Mouse (Mus musculus) G1E (cell line): ENCODE data around the gene Gm29289. TPM values are rescaled to one million over a fixed set of nuclear protein-coding genes. Genes with fewer than 3 reads are reported as not detected.
"Not testable (repeated sequence)": the region's sequence is repeated elsewhere in the genome, so short reads cannot be mapped to it uniquely, and the experiment has no call there.

ENCODE experiments used
- ATAC-seq: 2 replicates; pipeline ENCODE4 v1.8.0; 2016; ENCODE audit warnings: mild to moderate bottlenecking; ENCODE audit not compliant: insufficient number of reproducible peaks, poor library complexity, low FRiP score, severe bottlenecking; ENCODE audit errors: extremely low read depth
- DNase-seq: peaks from one replicate; pipeline ENCODE4 v3.0.0; 2012; ENCODE audit warnings: low spot score
- H3K27me3 ChIP-seq: 2 replicates; pipeline ENCODE4 v1.6.1; 2012; ENCODE audit warnings: mild to moderate bottlenecking, low read length, inconsistent platforms; ENCODE audit not compliant: insufficient read depth
- H3K36me3 ChIP-seq: replicated peaks from 2 replicates; pipeline ENCODE3; 2012; ENCODE audit warnings: mild to moderate bottlenecking, inconsistent platforms
- H3K4me1 ChIP-seq: 2 replicates; pipeline ENCODE4 v1.6.1; 2012; ENCODE audit warnings: low read depth, low read length, inconsistent platforms, mixed read lengths; ENCODE audit not compliant: insufficient read depth
- H3K4me3 ChIP-seq: 2 replicates; pipeline ENCODE4 v1.5.1; 2012; ENCODE audit warnings: low read depth, mild to moderate bottlenecking, inconsistent platforms, low read length, moderate library complexity, mixed read lengths
- H3K9me3 ChIP-seq: replicated peaks from 2 replicates; pipeline ENCODE4 v1.6.1; 2012; ENCODE audit warnings: inconsistent platforms
- polyA plus RNA-seq: library from polyadenylated mRNA; stranded (reverse); fragments of >175 nt; gene quantifications from 2 replicates; pipeline ENCODE4 v1.2.3, GENCODE M21; 2012
- total RNA-seq, 2 experiments: library from RNA; stranded (forward) in 1 of 2; stranded (reverse) in 1 of 2; fragments of 200-1000 nt in 1 of 2; fragments of >200 nt in 1 of 2; fragmentation: Nextera tagmentation in 1 of 2; gene quantifications; 2 replicates each; pipeline ENCODE4 v1.2.3; 2014 to 2017

The Gm29289 gene
- total RNA-seq (2014; fragmentation: Nextera tagmentation) (not detected in 2 replicates), total RNA-seq (2017) (not detected in 2 replicates), polyA plus RNA-seq (not detected in 2 replicates)

GRCm38 (mm10) chrY:2932282-2932681 lies at the start of gene Gm29289:
Gene Gm29289, plus strand, starts transcription at chrY:2932582.
- ATAC-seq, H3K4me3 ChIP-seq, H3K27me3 ChIP-seq, H3K36me3 ChIP-seq, DNase-seq, H3K9me3 ChIP-seq, H3K4me1 ChIP-seq: not testable (repeated sequence)

GRCm38 (mm10) chrY:2900689-2901088 lies 31.7 kb upstream of the Gm29289 start, which contains the start of gene Gm10352:
Gene Gm10352, plus strand, starts transcription at chrY:2900989.
- not testable (repeated sequence) for ATAC-seq, H3K9me3 ChIP-seq, H3K4me3 ChIP-seq, H3K27me3 ChIP-seq, H3K36me3 ChIP-seq, DNase-seq, H3K4me1 ChIP-seq

Other genes starting within 250 kb of the Gm29289 start
- gene H2al2b, start 211.9 kb upstream of the Gm29289 start, total RNA-seq (2014; fragmentation: Nextera tagmentation), result not detected in 2 replicates
- not detected in 2 replicates for gene H2al2b, start 211.9 kb upstream of the Gm29289 start, total RNA-seq (2017)
- gene H2al2b, start 211.9 kb upstream of the Gm29289 start, polyA plus RNA-seq, result not detected in 2 replicates
- gene Gm4064, start 136.4 kb upstream of the Gm29289 start, total RNA-seq (2014; fragmentation: Nextera tagmentation), result not detected in 2 replicates
- gene Gm4064, start 136.4 kb upstream of the Gm29289 start, total RNA-seq (2017), result not detected in 2 replicates
- not detected in 2 replicates for gene Gm4064, start 136.4 kb upstream of the Gm29289 start, polyA plus RNA-seq
- gene Rbmy, start 101.9 kb upstream of the Gm29289 start, total RNA-seq (2014; fragmentation: Nextera tagmentation), result not detected in 2 replicates
- gene Rbmy, start 101.9 kb upstream of the Gm29289 start, total RNA-seq (2017), result not detected in 2 replicates
- gene Rbmy, start 101.9 kb upstream of the Gm29289 start, polyA plus RNA-seq, result not detected in 2 replicates
- gene Gm10256, start 101.9 kb upstream of the Gm29289 start, total RNA-seq (2014; fragmentation: Nextera tagmentation), result not detected in 2 replicates
- gene Gm10256, start 101.9 kb upstream of the Gm29289 start, total RNA-seq (2017), result not detected in 2 replicates
- gene Gm10256, start 101.9 kb upstream of the Gm29289 start, polyA plus RNA-seq, result not detected in 2 replicates
- not detected in 2 replicates for gene Gm10352, start 31.6 kb upstream of the Gm29289 start, total RNA-seq (2014; fragmentation: Nextera tagmentation)
- not detected in 2 replicates for gene Gm10352, start 31.6 kb upstream of the Gm29289 start, total RNA-seq (2017)
- not detected in 2 replicates for gene Gm10352, start 31.6 kb upstream of the Gm29289 start, polyA plus RNA-seq